Mouse (Mus musculus) layer of hippocampus, adult 18-20 months (tissue): ENCODE data around the gene Fcor. TPM values are rescaled to one million over a fixed set of nuclear protein-coding genes. Genes with fewer than 3 reads are reported as not detected.

Source experiments
- DNase-seq, 2 experiments: peaks; one replicate each; pipeline ENCODE4 v3.0.0; 2022; ENCODE audit warnings: low spot score in 2 of 2
- long read RNA-seq: library from polyadenylated mRNA; stranded (forward); transcript quantifications from one replicate; pipeline ENCODE4 v2.0.0, GENCODE M21; 2021
- total RNA-seq, 2 experiments: library from RNA; stranded (reverse); gene quantifications; 2 replicates each; pipeline ENCODE4 v1.2.3; 2021

Fcor gene
- 10 to 100 TPM; 12.9 to 14.8 TPM for total RNA-seq
- long read RNA-seq, transcript Fcor-201 (2 exons, 392 nt) = major isoform, 11 of 11 reads
- long read RNA-seq, partial matches to known transcripts = 0 of 11 reads
- long read RNA-seq, other reads (novel, unspliced or antisense) = 0 of 11 reads

- DNase-seq = peak; percentile 86 to 96
Measured at GRCm38 (mm10) chr8:3671980-3672491, at the start of gene Fcor. Gene Fcor, minus strand, starts transcription at chr8:3672362.

GRCm38 (mm10) chr8:3721041-3721440, 48.9 kb upstream of the Fcor start:
- DNase-seq = no peak

GRCm38 (mm10) chr8:3720551-3720950, 48.4 kb upstream of the Fcor start, which contains the start of gene Clec4g:
Gene Clec4g, minus strand, starts transcription at chr8:3720651.
- no peak for DNase-seq

GRCm38 (mm10) chr8:3718559-3718958, 46.4 kb upstream of the Fcor start:
- peak; percentile 20 to 57 for DNase-seq

GRCm38 (mm10) chr8:3717321-3717954, 45.3 kb upstream of the Fcor start:
- DNase-seq = no peak

- no peak for DNase-seq
Measured at GRCm38 (mm10) chr8:3711646-3712045, 39.5 kb upstream of the Fcor start.

- DNase-seq = no peak
Measured at GRCm38 (mm10) chr8:3710312-3710711, 38.1 kb upstream of the Fcor start.

GRCm38 (mm10) chr8:3707611-3708010, 35.4 kb upstream of the Fcor start:
- no peak for DNase-seq

- DNase-seq = peak in 1 of 2 experiments; percentile 55
Measured at GRCm38 (mm10) chr8:3705711-3706110, 33.5 kb upstream of the Fcor start.

- DNase-seq = no peak
Measured at GRCm38 (mm10) chr8:3701491-3701890, 29.3 kb upstream of the Fcor start.

GRCm38 (mm10) chr8:3694121-3694520, 22.0 kb upstream of the Fcor start, which contains the start of gene Fcer2a:
Gene Fcer2a, minus strand, starts transcription at chr8:3694175.
- DNase-seq = no peak

GRCm38 (mm10) chr8:3690774-3691173, 18.6 kb upstream of the Fcor start:
- no peak for DNase-seq

- DNase-seq = no peak
Measured at GRCm38 (mm10) chr8:3687537-3687936, 15.4 kb upstream of the Fcor start.

GRCm38 (mm10) chr8:3685422-3685821, 13.3 kb upstream of the Fcor start:
- DNase-seq = no peak

- no peak for DNase-seq
Measured at GRCm38 (mm10) chr8:3684530-3684929, 12.4 kb upstream of the Fcor start.

GRCm38 (mm10) chr8:3683408-3684176, 11.4 kb upstream of the Fcor start:
- DNase-seq = no peak

GRCm38 (mm10) chr8:3682435-3682834, 10.3 kb upstream of the Fcor start:
- no peak for DNase-seq

- DNase-seq = no peak
Measured at GRCm38 (mm10) chr8:3679656-3680055, 7.5 kb upstream of the Fcor start.

- no peak for DNase-seq
Measured at GRCm38 (mm10) chr8:3679236-3679635, 7.1 kb upstream of the Fcor start.

- no peak for DNase-seq
Measured at GRCm38 (mm10) chr8:3678831-3679230, 6.7 kb upstream of the Fcor start.

GRCm38 (mm10) chr8:3676993-3677579, 4.9 kb upstream of the Fcor start:
- no peak for DNase-seq
